Mouse (Mus musculus) intestine, embryonic 14.5 days (tissue): ENCODE measurements around the gene Tesc. TPM values are rescaled to one million over a fixed set of nuclear protein-coding genes. Genes with fewer than 3 reads are reported as not detected.

ENCODE experiments used
- ATAC-seq: fragments of 200-750 bp; cut with Nextera tagmentation; replicated peaks from 2 replicates; pipeline ENCODE4 v1.8.0; 2017; ENCODE audit warnings: low read depth, moderate number of reproducible peaks, moderate TSS enrichment, moderate library complexity; ENCODE audit not compliant: low FRiP score, low TSS enrichment
- DNase-seq: peaks from one replicate; pipeline ENCODE4 v3.0.0-alpha.2; 2018; ENCODE audit warnings: low spot score
- H3K27ac ChIP-seq: fragments of 300-500 bp; sonication (generic); 2 replicates; pipeline ENCODE4 v1.5.1; 2014; ENCODE audit warnings: low read depth, mild to moderate bottlenecking, control low read depth
- H3K27me3 ChIP-seq: fragments of 300-500 bp; sonication (generic); replicated peaks from 2 replicates; pipeline ENCODE4 v1.6.1; 2014; ENCODE audit warnings: low read length, control low read depth; ENCODE audit not compliant: control insufficient read depth, insufficient read depth
- H3K36me3 ChIP-seq: fragments of 300-500 bp; sonication (generic); 2 replicates; pipeline ENCODE4 v1.6.1; 2014; ENCODE audit warnings: low read length, control low read depth; ENCODE audit not compliant: control insufficient read depth, insufficient read depth
- H3K4me1 ChIP-seq: fragments of 300-500 bp; sonication (generic); replicated peaks from 2 replicates; pipeline ENCODE4 v1.6.1; 2014; ENCODE audit warnings: low read length, control low read depth, mixed read lengths; ENCODE audit not compliant: control insufficient read depth, insufficient read depth
- H3K4me2 ChIP-seq: fragments of 300-500 bp; sonication (generic); 2 replicates; pipeline ENCODE4 v1.6.1; 2014; ENCODE audit warnings: low read length
- H3K4me3 ChIP-seq: fragments of 300-500 bp; sonication (generic); 2 replicates; pipeline ENCODE4 v1.5.1; 2014; ENCODE audit warnings: low read depth, low read length, control low read depth, mixed read lengths
- H3K9ac ChIP-seq: fragments of 300-500 bp; sonication (generic); 2 replicates; pipeline ENCODE4 v1.6.1; 2014; ENCODE audit warnings: mild to moderate bottlenecking, low read length
- H3K9me3 ChIP-seq: fragments of 300-500 bp; sonication (generic); 2 replicates; pipeline ENCODE4 v1.6.1; 2016; ENCODE audit warnings: low read length, control low read depth; ENCODE audit not compliant: control insufficient read depth
- WGBS: fragments of 180-500 bp; shearing (Covaris S2); extraction: QIAGEN DNeasy Blood & Tissue Kit; methylation state at CpG from one replicate; pipeline ENCODE4 v1.1.7; 2014; 5-methylcytosine and 5-hydroxymethylcytosine counted together
- polyA plus RNA-seq: library from polyadenylated mRNA; unstranded; fragments of >200 nt; fragmentation: Nextera tagmentation; extraction: Ambion mirVana; gene quantifications from 2 replicates; pipeline ENCODE4 v1.2.1, GENCODE M21; 2014

Tesc gene
- polyA plus RNA-seq, 1 experiment from 2014 or later: 3.8 TPM

DNA sequence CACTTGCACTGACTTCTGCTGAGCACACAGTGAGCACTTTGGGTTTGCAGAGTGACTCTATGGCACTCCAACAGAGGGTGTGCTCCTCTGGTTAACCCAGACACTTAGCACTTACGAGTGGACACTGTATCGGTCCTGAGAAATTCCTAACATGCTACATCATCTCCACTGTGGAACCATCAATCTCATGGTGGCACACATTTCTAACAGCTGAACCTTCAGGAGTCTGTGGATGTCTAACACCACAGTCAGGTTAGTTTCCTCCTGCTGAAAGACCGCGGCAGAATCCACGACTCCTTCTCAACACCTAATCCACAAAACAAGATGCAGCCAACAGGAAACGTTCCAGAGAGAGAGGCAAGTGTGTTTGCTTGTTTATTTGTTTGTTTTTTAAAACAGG lies 51.0 kb downstream of the Tesc start:
- Histone ChIP-seq H3K9ac (no peak overlapping the region), H3K4me1 (peaks cover 16% of the 10 kb centered on the region), H3K4me3 (no peak overlapping the region), H3K9me3 (no peaks in the 10 kb centered on the region), H3K36me3 (peaks cover 40% of the 10 kb centered on the region), H3K27me3 (no peaks in the 10 kb centered on the region), H3K4me2 (no peak overlapping the region), H3K27ac (no peak overlapping the region)
- no peak for DNase-seq
- ATAC-seq: no peak
- 79% methylated on average over 6 of the region's 6 CpGs for WGBS

DNA sequence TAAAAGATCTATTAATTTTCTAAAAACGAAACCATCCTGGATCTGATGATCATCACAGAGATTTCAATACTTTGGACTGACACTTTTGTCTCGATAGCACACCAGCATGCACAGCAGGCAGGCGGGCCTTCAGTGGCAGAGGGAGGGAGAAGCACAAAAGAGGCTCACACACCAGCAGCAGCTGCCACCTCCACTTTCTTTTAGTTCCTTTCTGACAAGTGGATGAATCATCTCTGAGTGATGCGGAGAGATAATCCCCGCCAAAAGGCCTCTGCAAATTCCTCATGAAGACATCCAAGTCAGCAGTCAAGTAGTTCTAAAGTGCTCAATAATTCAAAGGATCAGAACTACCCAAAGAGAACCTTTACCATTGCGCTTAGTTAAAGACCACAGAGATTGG lies 51.8 kb downstream of the Tesc start:
- H3K4me1 ChIP-seq: peaks cover 24% of the 10 kb centered on the region
- 75% methylated on average over 6 of the region's 6 CpGs for WGBS
- no peak for ATAC-seq
- H3K36me3 ChIP-seq: peaks cover 34% of the 10 kb centered on the region
- H3K9me3 ChIP-seq: no peaks in the 10 kb centered on the region
- DNase-seq: no peak
- H3K4me3 ChIP-seq: no peak overlapping the region
- no peak overlapping the region for H3K4me2 ChIP-seq
- H3K27ac ChIP-seq: no peak overlapping the region
- H3K9ac ChIP-seq: no peak overlapping the region
- H3K27me3 ChIP-seq: no peaks in the 10 kb centered on the region

DNA sequence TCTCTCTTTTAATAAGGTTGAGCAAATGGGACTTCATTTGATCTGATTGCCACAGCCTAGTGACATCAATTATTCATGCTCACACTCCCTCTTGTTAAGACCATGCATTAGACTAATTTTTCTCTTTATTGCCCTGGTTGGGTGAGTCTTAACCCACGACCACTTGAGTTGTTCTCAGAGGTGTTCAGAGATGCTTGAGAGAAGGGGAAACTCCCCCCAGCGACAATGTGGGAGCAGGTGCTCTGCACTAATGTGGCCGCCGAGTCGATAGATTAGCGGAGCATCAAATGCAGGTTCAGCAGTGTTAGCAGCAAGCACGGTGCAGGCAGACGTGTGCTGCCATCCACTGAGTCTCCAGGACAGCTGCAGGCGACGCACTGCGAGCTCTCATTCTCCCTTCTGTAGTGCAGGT lies 52.3 kb downstream of the Tesc start:
- 75% methylated on average over 11 of the region's 11 CpGs for WGBS
- Histone ChIP-seq H3K27ac (no peak overlapping the region), H3K4me2 (no peak overlapping the region), H3K4me3 (no peak overlapping the region), H3K9me3 (no peaks in the 10 kb centered on the region), H3K36me3 (peaks cover 33% of the 10 kb centered on the region), H3K27me3 (no peaks in the 10 kb centered on the region), H3K9ac (no peak overlapping the region), H3K4me1 (peaks cover 26% of the 10 kb centered on the region)
- ATAC-seq (no peak), DNase-seq (no peak)

DNA sequence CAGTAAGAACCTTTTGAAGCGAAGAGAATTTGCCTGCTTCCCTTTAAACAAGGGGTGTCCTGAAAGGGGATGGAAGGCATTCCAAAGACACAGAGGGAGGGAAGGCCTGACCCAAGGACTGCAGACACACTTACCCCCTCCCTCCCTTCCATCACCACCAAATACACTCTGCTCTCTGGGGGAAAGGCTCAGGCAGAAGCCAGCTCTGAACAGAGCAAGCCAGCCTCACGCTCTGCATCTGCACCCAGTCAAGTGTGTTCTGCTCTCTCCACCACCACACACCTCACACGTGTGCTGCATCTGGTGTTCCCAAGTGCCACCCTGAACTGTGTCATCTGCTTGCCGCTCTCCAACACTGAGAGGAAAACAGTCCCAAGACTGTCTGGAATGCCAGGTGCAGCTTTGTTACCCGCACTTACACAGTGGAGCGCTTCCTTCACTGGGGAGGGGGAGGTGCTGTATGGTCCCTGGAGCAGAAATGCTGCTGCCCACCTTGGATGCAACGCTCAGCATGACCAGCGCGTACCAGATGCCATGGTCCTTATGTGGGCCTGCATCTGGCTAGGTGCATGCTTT lies 53.9 kb downstream of the Tesc start:
- DNase-seq (no peak), ATAC-seq (no peak)
- Histone ChIP-seq H3K27ac (no peak overlapping the region), H3K27me3 (no peaks in the 10 kb centered on the region), H3K36me3 (peaks cover 17% of the 10 kb centered on the region), H3K4me2 (no peak overlapping the region), H3K9ac (no peak overlapping the region), H3K9me3 (no peaks in the 10 kb centered on the region), H3K4me1 (peaks cover 26% of the 10 kb centered on the region), H3K4me3 (no peak overlapping the region)
- WGBS: 78% methylated on average over 9 of the region's 9 CpGs

DNA sequence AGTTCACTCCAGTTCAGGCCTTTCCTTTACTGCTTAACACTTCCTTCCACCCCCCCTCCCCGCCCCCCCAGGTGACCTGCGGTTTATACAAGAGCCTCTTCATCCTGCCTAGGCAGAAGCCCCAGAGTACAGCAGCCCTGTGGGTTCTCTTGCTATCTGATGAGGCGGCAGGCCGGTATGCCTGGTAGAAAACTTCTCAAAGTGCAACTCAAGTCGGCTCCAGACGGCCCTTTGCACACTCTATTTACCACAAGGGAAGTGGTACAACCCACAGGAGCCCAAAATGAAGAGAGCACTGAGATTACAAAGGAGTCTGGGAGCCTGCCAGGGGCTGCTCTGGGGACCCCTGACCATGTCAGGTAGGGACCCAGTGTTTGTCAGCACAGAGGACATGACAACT lies 54.5 kb downstream of the Tesc start:
- Histone ChIP-seq H3K4me3 (no peak overlapping the region), H3K4me1 (peaks cover 29% of the 10 kb centered on the region), H3K9me3 (no peaks in the 10 kb centered on the region), H3K4me2 (no peak overlapping the region), H3K36me3 (peaks cover 12% of the 10 kb centered on the region), H3K27ac (no peak overlapping the region), H3K27me3 (no peaks in the 10 kb centered on the region), H3K9ac (no peak overlapping the region)
- DNase-seq: no peak
- 64% methylated on average over 6 of the region's 6 CpGs for WGBS
- ATAC-seq: no peak

DNA sequence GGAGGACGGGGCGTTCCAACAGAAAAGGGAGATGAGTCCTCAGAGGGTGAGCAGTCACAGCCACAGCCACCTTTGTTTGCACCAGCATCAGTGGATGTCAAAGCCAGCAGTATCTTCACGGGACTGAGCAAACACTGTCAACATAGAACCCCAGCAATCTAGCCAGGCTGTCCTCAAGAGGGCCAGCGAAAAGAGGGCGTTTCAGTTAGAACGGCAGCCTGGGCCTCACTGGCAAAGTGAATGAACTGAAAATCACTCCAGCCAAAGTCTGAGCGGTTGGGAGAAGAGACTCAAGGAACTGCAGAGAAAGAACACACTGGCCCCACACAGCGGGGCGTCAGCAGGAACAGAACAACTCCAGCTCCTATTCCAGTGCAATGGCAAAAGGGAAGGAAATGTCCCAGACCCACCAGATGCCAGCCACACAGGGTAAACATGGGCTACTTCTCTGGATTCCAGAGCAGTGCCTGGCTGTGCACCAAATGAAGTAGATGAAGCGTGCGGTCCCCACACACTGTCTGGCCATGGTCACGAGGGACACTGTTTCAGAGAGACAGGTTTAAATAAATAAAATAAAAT lies 55.6 kb downstream of the Tesc start:
- Histone ChIP-seq H3K4me3 (no peak overlapping the region), H3K4me2 (no peak overlapping the region), H3K9me3 (no peaks in the 10 kb centered on the region), H3K27me3 (no peaks in the 10 kb centered on the region), H3K27ac (no peak overlapping the region; the same call in 1 of the 2 replicates), H3K36me3 (0 out of 2 replicates have a peak, but pooled peaks cover 2% of the 10 kb centered on the region), H3K4me1 (peaks cover 34% of the 10 kb centered on the region), H3K9ac (no peak overlapping the region)
- ATAC-seq (no peak), DNase-seq (no peak)
- 44% methylated on average over 12 of the region's 12 CpGs for WGBS

DNA sequence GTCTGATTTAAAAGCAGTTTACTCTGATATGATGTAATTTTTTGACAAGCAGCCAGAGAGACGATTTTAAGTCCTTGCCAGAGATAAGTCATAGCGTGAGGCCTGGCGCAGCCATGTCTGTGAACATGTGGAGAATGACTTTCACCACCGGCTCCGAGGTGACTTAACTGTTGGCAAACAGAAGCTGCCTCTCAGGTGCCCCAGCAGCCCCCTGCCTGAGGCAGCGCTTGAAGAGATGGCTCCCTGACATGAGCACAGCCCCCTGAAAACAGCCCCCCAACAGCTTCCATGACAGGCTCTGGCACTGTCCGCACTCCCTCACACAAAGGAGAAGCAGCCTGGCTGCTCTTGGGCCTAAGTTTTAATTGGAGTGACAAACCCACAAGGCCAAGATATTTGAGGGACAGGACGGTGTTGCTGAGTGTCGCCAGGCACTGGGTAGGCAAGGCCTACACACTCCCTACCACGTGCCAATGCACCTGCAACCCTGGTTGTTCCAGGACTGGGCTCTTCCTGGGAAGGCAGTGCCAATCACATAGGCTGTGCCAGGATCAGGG lies 56.7 kb downstream of the Tesc start:
- peaks cover 34% of the 10 kb centered on the region for H3K4me1 ChIP-seq
- H3K27me3 ChIP-seq: no peaks in the 10 kb centered on the region
- no peaks in the 10 kb centered on the region for H3K9me3 ChIP-seq
- DNase-seq (no peak), ATAC-seq (no peak)
- WGBS: 57% methylated on average over 10 of the region's 10 CpGs
- H3K27ac ChIP-seq: peak overlapping the region; percentile 3; the same call in 1 of the 2 replicates
- H3K4me3 ChIP-seq: no peak overlapping the region
- H3K9ac ChIP-seq: no peak overlapping the region
- no peaks in the 10 kb centered on the region for H3K36me3 ChIP-seq
- H3K4me2 ChIP-seq: no peak overlapping the region

DNA sequence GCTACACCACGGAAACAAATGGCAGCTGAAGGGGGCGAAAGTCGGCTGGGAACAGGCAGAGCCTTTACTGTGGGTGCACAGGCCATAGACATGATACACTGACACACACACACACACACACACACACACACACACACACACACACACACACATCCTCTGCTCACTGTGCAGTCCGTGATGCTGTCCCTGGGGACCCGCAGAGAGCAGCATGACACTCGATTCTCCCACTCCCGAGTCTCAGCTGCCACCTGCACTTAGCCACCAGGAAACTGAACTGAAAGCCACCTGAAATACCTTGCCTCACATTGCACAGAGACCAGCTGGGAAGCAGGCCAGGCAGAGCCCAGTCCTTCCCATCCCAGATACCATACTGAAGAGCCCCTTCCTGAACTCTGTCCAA lies 57.8 kb downstream of the Tesc start:
- H3K27me3 ChIP-seq: no peaks in the 10 kb centered on the region
- H3K4me3 ChIP-seq: no peak overlapping the region
- DNase-seq (no peak), ATAC-seq (no peak)
- peaks cover 4% of the 10 kb centered on the region for H3K36me3 ChIP-seq
- H3K9ac ChIP-seq: no peak overlapping the region
- H3K9me3 ChIP-seq: no peaks in the 10 kb centered on the region
- no peak overlapping the region for H3K27ac ChIP-seq
- no peak overlapping the region for H3K4me2 ChIP-seq
- WGBS: 84% methylated on average over 7 of the region's 7 CpGs
- peaks cover 34% of the 10 kb centered on the region for H3K4me1 ChIP-seq

DNA sequence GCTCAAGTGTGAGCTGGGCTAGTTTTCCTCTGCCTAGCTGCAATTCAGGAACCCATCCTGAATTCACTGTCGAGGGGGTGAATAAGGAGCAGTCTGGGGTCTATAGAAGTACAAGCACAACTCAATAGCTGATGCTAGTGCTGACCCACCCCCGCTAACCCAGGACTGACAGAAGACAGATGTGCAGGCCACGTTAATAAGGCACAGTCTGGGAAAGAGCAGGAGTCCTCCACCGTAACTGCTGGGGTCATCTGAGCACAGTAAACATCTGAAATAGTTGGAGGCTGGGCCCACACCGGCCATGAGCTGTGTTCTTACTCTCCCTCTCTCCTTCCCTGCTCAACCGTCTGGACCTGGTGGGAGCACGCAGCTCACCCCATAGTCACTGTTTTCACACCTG lies 59.4 kb downstream of the Tesc start:
- H3K9me3 ChIP-seq: no peaks in the 10 kb centered on the region
- no peak overlapping the region for H3K4me2 ChIP-seq
- H3K27me3 ChIP-seq: no peaks in the 10 kb centered on the region
- peaks cover 34% of the 10 kb centered on the region for H3K4me1 ChIP-seq
- H3K27ac ChIP-seq: no peak overlapping the region
- H3K9ac ChIP-seq: no peak overlapping the region
- H3K4me3 ChIP-seq: no peak overlapping the region
- H3K36me3 ChIP-seq: peaks cover 20% of the 10 kb centered on the region
- no peak for ATAC-seq
- WGBS: 19% methylated on average over 7 of the region's 7 CpGs
- DNase-seq: no peak
